Mouse (Mus musculus): ENCODE measurements around the gene Dhrs7c. TPM values are rescaled to one million over a fixed set of nuclear protein-coding genes. Genes with fewer than 3 reads are reported as not detected.

Dhrs7c gene
- total and polyA plus RNA-seq, 3 experiments, result not detected

Other genes starting within 250 kb of the Dhrs7c start
- gene Rcvrn, start 102.9 kb upstream of the Dhrs7c start, total RNA-seq (2012; rRNA removed), result not detected in 2 replicates
- not detected for gene Rcvrn, start 102.9 kb upstream of the Dhrs7c start, polyA plus RNA-seq (2012; ENCODE audit: insufficient read depth in 1 of 2, insufficient read length in 2 of 2, low read depth in 1 of 2, low replicate concordance in 2 of 2, missing spikeins in 1 of 2)
- gene Glp2r, start 27.0 kb upstream of the Dhrs7c start, total RNA-seq (2012; rRNA removed), result not detected in 2 replicates
- gene Glp2r, start 27.0 kb upstream of the Dhrs7c start, polyA plus RNA-seq (2012; ENCODE audit: insufficient read depth in 1 of 2, insufficient read length in 2 of 2, low read depth in 1 of 2, low replicate concordance in 2 of 2, missing spikeins in 1 of 2), result not detected
- gene Gsg1l2, start 23.6 kb upstream of the Dhrs7c start, total RNA-seq (2012; rRNA removed), result not detected in 2 replicates
- not detected for gene Gsg1l2, start 23.6 kb upstream of the Dhrs7c start, polyA plus RNA-seq (2012; ENCODE audit: insufficient read depth in 1 of 2, insufficient read length in 2 of 2, low read depth in 1 of 2, low replicate concordance in 2 of 2, missing spikeins in 1 of 2)
- gene Usp43, start 124.0 kb downstream of the Dhrs7c start, total RNA-seq (2012; rRNA removed), result not detected in 2 replicates
- not detected for gene Usp43, start 124.0 kb downstream of the Dhrs7c start, polyA plus RNA-seq (2012; ENCODE audit: insufficient read depth in 1 of 2, insufficient read length in 2 of 2, low read depth in 1 of 2, low replicate concordance in 2 of 2, missing spikeins in 1 of 2)
- gene Cfap52, start 167.5 kb downstream of the Dhrs7c start, total RNA-seq (2012; rRNA removed), result not detected in 2 replicates
- not detected for gene Cfap52, start 167.5 kb downstream of the Dhrs7c start, polyA plus RNA-seq (2012; ENCODE audit: insufficient read depth in 1 of 2, insufficient read length in 2 of 2, low read depth in 1 of 2, low replicate concordance in 2 of 2, missing spikeins in 1 of 2)
- gene Stx8, start 168.0 kb downstream of the Dhrs7c start, total RNA-seq (2012; rRNA removed), result 23.6 and 30.9 TPM in 2 replicates
- 100 to 1,000 TPM in 1 of 2 experiments, 10 to 100 TPM in 1; 29.5 to 152 TPM for gene Stx8, start 168.0 kb downstream of the Dhrs7c start, polyA plus RNA-seq (2012; ENCODE audit: insufficient read depth in 1 of 2, insufficient read length in 2 of 2, low read depth in 1 of 2, low replicate concordance in 2 of 2, missing spikeins in 1 of 2)

All from MEL (cell line).